Mouse (Mus musculus): ENCODE results near the gene Diras2. TPM values are rescaled to one million over a fixed set of nuclear protein-coding genes. Genes with fewer than 3 reads are reported as not detected.
A peak's percentile ranks its signal among the peaks of the same experiment; 100 is the strongest.

Diras2 gene
- total RNA-seq (2014; fragmentation: Nextera tagmentation): 0.22 TPM in 1 of 2 replicates, not detected in the other
- 0.47 and 0.57 TPM in 2 replicates for total RNA-seq (2017)

DNA sequence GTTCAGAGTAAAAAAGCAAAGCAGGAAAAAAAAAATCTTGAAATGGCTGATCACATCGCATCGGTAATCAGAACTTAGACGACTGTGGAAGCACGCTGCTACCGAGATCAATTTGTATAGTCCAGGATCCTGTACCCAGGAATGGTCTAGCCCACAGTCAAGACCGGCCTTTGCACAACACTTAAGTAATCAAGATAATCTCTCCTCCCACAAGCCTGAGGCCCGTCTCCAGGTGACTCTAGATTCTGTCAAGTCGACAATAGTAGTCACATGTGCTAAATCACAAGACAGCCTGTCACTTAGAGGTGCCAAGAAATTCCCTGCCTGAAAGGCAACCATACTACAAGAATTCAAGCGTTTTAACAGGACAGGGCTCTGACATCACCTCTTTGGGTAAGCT is at the start of gene Diras2:
Gene Diras2, minus strand, starts transcription at position 159 of the 400 bp plus-strand sequence.
- ATAC-seq (replicated peaks; ENCODE audit: low FRiP score, low TSS enrichment, poor library complexity, severe bottlenecking): no peak

DNA sequence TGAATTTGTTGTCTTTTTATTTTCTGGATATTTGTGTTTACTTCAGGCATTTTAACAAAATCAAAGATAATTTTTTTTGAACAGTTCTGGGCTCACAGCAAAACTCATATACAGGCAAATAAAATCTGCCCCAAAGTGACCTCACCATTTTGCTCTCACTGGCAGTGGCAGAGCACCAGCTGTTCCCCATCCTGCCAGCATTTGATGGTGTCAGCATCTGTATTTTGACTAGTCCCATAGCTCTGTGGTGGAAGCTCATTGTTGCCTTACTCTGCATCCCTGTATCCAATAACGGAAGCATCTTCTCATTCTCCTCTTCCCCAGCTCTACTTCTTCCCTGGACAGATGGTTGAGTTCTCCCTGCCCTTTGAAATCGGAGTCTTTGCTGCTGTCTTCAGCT is 47.7 kb upstream of the Diras2 start:
- ATAC-seq (replicated peaks; ENCODE audit: low FRiP score, low TSS enrichment, poor library complexity, severe bottlenecking): no peak

DNA sequence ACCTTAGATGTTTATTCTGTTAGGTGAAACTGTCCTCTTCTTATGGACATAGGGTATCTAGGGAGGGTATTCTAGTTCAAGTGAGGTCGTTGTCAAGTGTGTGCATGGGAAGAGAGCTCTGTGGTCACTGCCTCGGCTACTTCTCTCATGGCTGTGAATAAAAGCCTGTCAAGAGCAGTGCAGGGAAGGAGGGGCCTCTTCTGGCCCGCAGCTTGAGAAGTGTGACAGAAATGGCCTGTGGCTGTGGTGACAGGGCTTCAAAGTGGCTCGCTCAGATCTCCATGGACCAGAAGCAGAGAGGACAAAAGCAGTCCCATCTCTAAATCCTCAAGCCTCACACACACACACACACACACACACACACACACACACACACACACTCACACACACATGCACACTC is 46.9 kb upstream of the Diras2 start:
- no peak for ATAC-seq (replicated peaks; ENCODE audit: low FRiP score, low TSS enrichment, poor library complexity, severe bottlenecking)

DNA sequence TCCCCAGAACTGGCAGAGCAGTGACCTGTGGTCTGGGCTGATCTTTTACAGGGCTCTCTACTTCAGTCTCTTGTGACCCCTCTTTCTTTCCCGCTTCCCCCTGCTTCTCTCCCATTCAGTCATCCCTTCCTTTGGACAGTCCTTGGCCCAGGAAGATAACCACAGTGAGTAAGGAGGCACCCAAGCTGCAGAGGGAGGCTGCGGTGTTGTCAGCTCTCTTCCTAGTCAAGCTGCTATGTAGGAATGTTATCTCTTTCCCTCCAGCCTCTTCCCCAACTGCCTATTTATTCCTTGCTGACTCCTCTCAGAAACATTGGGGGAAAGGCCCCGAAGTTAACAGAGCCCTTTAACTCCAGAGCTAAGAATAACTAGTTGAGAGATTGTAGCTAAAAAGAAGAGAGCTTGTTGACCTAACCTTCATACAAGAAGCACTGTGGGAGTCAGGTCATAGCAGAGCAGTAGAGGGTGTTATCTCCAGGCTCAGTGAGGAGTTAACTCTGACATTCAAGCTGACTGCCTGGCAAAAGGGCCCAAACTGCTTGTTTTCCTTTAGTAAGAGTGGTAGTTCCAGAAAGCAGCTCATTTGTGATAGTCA is 46.3 kb upstream of the Diras2 start:
- peak; percentile 41 for ATAC-seq (replicated peaks; ENCODE audit: low FRiP score, low TSS enrichment, poor library complexity, severe bottlenecking)

DNA sequence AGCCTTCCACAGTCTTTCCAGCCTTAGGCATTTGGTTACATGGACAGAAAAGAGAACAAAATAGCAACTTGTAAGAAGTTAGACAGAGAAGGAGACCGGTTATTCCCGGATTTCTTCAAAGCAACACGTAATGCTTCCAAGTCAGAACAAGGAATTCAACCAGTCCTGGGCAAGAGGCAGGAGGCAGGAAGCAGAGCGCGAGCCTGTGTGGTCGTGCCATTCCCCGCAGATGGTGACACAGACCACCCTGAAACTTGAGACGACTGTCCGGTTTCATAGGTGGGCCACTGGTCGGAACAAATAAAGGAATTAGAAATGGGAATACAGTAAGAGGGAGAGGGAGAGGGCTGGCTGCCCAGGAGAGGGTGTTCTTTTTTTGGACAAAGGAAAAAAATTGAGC is 45.8 kb upstream of the Diras2 start:
- ATAC-seq (replicated peaks; ENCODE audit: low FRiP score, low TSS enrichment, poor library complexity, severe bottlenecking): no peak

DNA sequence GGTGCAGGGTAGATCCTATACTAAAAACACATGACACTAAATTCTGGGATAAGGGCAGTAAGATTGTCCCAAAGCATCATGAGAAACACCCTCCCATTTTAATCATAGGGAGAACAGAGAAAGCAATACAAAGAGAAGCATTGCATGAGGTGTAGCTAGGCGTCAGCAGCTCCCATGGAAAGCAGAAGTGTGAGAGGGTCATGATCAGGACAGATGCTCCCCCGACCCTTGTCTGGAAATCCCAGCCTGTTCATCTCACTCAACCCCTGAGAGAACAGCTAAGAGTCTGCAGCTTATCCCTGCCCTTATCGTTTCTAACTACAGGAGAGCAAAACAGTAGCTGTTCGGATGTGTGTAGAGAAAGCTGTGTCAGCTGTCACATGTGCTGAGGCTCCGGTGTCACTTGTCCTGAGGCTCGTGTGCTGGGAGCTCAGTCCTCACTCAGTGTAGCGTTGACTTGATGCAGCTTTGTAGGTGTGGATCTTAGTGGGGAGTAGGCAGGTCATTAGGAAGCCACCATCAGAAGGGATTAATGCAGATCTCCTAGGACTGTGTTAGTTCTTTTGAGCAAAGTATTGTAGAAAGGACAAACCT is 45.0 kb upstream of the Diras2 start:
- ATAC-seq (replicated peaks; ENCODE audit: low FRiP score, low TSS enrichment, poor library complexity, severe bottlenecking): no peak; the same call in 1 of the 2 replicates

DNA sequence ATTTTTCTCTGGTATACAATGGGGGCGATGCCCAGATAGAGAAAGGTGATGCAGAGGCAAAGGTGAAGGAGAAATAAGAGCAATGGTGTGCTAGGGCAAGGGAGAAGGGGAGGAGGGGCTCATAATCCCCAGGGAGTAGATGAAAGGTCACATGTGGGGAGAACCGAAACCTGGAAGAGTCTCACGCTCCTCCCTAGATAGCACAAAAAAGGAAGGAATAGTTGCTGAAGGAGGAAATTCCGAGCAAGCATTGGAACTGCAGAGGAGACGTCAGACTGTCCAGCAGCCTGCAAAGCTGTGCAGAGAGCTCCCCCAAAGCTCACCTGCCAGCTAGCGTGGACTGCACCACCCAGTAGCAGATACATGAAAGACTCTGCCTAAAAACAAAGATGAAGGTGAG is 44.4 kb upstream of the Diras2 start:
- no peak for ATAC-seq (replicated peaks; ENCODE audit: low FRiP score, low TSS enrichment, poor library complexity, severe bottlenecking)

DNA sequence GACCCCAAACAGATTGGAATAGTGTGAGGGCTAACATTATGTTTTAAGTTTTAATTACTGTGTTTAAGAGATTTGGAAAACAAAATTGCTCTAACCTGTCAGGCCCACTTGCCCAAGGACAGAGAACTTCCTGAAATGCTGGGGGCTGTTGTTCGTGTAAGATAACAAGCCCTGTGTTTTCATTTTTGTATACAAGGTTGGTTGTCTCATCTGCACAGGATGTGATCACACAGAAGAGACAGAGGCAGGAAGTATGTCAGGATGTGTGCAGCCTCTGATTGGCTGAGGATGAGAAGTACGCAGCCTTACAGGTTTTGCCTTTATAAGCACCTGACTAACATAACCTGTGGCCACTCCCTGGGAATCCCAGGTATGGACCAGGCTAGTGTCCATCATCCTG is 43.2 kb upstream of the Diras2 start:
- no peak for ATAC-seq (replicated peaks; ENCODE audit: low FRiP score, low TSS enrichment, poor library complexity, severe bottlenecking)

DNA sequence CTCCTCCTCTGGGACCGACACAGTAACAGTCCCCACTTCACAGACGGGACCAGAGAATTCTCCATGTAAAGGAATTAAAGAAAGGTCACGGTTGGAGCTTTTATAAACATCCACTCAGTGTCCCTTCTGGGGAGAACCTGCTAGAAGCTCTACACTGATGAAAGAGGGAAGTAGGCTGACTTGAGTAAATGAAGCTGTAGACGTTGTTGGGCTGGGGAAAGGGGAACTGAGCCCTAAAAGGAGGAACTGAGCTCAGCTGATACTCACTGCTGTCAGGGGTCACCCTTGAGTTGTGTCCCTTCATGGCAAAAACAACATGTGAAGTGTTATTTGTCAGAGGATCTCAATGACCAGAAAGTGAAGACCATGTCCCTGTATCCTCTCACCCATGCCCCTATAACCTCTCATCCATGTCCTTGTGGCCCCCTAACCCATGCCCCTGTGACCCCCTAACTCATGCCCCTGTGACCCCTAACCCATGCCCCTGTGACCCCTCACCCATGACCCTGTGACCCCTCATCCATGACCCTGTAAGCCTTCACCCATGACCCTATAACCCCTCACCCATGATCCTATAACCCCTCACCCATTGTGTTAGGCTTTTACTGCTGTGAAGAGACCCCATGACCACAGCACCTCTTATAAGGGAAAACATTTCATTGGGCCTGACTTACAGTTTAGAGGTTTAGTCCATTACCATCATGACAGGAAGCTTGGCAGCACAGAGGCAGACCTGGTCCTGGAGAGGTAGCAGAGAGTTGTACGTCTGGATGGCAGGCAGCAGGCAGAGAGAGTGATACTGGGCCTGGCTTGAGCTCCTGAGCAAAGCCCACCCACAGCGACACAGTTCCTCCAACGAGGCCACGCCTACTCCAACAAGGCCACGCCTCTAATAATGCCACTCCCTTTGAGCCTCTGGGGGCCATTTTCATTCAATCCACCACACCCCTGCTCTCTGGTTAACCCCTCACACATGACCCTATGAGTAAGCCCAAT is 41.7 kb upstream of the Diras2 start:
- ATAC-seq (replicated peaks; ENCODE audit: low FRiP score, low TSS enrichment, poor library complexity, severe bottlenecking): no peak

DNA sequence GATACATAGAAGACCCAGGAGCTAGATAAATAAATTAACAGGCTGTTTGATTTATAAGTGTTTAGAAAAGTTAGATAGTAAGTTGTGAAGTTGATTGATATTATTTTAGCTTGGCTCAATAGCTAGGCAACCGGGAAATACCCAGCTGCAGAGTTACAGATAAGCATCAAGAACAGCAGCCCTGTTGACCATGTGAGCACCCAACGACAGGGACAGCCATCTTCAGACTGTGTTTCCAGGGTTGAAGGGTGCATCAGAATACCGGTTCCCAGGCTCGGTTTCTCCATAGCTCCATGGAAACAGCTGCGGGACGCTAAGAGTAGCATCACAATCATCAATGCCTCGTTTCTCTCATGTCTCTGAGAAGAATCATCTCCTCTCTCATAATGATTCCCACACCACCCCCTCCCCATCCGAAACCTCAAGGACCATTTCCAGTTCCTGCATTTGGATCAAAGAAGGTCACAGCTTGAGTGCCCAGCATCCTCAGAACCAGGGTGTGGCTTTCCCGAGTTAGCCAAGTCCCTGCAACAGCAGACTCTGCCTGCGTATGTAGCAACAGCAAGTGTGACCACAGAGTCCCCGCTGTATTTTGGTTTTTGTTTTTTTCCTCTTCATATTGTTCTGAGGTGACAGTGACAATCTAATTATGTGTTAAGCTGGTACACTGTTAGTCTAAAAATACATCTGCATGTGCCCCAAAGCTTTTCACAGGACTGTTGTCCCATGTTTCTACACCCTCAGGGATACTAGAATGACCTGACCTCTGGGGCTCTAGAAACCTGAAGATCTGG is 40.7 kb upstream of the Diras2 start:
- no peak for ATAC-seq (replicated peaks; ENCODE audit: low FRiP score, low TSS enrichment, poor library complexity, severe bottlenecking)

DNA sequence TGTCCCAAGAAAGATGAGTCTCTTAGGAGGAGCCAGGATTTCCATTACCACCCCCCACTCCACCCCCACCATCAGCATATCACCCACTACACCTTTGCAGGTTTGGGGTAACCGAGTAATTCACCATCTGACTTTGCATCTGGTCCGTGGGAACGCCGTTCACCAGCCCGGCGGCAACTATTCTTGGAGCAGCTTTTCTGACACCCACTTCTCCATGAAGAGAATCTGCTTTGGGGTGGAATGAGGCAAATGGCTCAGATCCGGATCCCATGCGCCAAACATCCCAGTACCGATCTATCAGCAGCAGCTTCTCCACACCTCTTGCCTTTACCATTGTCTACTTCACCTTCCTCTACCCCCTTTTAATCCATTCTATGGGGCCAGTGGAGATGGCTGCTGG is 39.2 kb upstream of the Diras2 start:
- ATAC-seq (replicated peaks; ENCODE audit: low FRiP score, low TSS enrichment, poor library complexity, severe bottlenecking): no peak

DNA sequence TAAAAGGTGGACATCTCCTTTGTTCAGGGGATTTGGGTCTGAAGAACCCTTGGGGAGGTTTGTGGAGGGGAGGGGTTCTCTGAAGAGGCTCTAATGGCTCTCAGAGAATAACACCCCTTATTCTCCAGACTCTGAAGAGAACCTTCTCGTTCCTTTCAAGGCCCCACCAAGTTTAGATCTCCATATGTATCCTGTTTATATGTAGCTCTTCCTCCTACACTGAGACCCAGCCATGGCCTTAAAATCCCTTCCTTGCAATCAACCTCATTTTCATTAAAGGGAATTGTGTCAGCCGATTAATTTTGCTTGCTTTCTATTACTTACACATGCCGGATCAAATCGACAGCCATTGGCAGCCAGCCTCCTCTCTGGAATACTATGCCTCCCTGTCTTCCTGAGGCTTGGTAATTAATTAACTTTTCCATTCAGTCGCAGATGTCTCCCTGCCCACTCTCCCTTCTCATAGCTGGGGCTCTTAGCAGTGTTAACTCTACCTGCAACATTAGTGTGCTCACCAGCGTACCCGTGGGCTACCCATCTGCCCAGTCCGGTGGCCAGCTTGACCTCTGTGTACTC is 38.2 kb upstream of the Diras2 start:
- ATAC-seq (replicated peaks; ENCODE audit: low FRiP score, low TSS enrichment, poor library complexity, severe bottlenecking): no peak

DNA sequence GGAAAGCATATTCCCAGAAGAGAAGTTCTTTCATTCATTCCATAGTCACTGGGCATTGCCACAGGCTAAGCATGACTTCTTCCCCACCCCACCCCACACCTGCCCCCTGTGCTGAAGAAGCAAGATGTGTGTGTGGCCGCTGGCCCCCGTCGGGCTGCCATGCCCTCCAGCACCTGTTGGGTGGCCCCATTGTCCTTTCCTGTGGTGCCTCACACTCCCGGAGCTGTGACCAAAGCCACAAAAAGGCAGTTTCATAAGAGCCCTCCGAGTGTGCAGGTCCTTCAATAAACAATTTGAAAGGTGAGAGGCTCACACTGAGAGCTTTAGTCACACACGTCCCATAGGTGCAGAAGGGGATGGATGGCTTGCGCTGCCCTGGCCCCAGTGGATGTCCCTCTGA is 35.7 kb upstream of the Diras2 start:
- ATAC-seq (replicated peaks; ENCODE audit: low FRiP score, low TSS enrichment, poor library complexity, severe bottlenecking): no peak

DNA sequence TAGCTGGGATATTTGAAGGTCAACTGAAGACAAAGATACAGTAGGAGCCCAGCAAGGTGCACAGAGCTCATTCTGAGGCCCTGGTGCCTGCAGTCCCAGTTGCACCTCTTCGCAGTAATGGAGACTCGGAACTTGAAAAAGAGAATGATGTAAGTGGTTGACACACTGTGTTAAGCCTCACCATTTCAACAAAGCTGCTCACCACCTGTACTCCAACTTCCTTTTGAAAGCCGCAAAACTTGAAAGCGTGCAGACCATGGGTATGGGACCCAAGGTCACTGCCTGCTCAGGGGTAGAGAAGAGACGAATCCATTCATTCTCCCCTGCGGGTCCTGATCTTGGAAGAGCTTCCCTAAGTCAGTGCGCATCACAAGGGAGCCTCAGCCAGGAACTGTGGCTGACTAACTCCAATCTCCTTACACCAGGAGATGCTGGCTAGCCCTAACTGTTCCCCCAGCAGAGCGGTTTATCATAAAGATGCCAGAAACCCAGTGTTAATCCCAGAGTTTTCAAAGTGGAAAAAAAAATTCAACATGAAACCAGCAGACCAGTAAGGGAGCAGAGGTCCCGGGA is 35.2 kb upstream of the Diras2 start:
- ATAC-seq (replicated peaks; ENCODE audit: low FRiP score, low TSS enrichment, poor library complexity, severe bottlenecking): no peak

DNA sequence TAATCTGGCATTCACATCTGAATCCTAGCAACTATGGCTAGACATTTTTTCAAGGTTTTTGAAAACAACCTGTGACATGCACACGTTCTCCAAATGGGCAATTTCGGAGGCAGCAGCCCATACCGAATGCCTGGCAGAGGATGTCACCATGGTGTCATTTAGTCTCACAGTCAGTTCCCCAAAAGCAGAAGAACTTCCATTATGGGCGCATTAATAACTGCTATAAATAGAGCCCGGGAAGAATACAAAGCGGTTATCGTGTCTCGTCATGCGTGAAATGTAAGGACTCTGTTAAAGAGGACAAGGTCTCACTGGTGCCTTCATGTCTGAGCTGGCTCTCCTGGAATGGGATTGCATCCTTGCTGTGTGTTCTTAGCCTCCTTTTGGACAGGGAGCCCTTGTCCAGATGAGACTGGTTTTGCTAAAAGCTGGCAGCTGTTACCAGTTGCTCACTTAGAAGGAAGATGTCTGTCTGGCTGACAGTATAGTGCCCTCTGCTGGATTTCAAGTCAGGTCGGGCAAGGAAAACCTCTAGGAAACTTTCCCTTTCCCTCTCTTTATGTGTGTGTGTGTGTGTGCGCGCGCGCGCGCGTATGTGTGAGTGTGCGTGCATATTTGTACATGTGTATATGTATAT is 34.1 kb upstream of the Diras2 start:
- ATAC-seq (replicated peaks; ENCODE audit: low FRiP score, low TSS enrichment, poor library complexity, severe bottlenecking): no peak

DNA sequence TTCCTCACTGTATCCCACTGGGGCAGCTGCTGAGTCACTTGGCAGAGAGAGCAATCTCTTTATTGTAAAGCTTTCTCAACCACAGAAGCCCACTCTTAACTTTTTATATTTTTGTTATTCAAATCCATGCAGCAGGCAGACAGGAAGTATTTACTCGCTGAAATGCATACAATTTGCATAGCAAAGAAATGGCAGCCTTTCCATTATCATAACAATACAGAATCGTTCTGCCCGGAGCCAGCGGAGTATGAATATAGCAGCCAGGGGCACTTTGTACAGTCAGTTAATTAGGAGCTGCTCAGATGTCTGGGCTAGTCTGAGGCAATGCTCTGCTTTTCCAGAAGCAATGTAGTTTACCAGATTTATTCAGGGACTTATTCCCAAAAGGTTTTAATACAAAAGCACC is 31.1 kb upstream of the Diras2 start:
- no peak for ATAC-seq (replicated peaks; ENCODE audit: low FRiP score, low TSS enrichment, poor library complexity, severe bottlenecking)

DNA sequence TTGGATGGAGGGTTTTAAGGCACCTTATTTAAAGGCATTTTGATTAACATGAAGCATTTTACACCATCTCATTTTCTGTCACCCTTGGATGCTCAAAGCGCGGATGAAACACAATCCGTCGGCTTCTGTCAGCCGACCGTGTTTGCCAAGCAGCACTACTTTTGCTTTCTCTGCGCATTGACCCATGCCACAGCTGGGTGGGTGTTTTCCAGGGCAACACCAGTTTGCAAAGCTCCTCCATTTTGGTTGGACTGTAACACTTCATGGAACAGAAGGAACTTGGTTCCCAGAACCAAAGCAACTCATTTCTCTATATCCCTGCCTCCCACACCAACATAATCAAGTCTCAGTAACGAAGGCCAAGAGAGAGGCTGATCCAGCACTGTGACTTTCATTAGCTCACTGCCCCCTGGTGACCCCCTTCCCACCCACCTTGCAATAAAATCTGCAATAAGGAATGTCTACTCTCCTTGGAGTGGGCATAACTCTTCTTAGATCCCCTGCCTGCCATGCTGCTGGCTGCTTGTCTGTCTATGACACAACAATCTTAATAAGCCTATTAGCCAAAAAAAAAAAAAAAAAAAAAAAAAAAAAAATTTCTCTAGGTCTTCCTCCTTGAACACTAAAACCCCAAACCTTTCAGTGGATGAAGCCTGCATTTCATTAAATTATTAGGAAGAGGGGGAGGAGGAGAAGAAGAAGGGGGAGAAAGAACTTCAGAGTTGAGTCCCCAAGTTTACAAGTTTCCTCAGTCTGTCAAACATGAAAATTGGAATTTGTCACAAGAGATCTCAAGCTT is 30.5 kb upstream of the Diras2 start:
- ATAC-seq (replicated peaks; ENCODE audit: low FRiP score, low TSS enrichment, poor library complexity, severe bottlenecking): no peak

DNA sequence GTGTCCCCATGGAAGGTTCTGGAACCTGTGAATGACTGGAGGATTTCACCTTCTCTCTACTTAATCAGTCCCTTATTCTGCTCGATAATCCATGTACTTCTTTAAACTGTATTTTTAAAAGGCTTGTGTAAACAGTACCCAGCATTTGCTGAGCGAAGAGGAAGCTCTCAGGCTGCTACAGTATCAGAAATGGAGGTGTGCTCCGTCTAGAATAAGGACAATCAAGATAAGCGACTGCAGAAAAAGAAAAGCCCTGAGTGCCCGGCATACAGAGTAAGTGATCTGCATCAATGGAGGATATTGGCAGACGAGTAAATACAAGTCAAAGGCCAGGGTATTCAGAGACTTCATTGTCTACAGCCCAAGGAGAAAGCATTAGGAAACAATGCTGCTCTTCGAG is 26.3 kb upstream of the Diras2 start:
- no peak for ATAC-seq (replicated peaks; ENCODE audit: low FRiP score, low TSS enrichment, poor library complexity, severe bottlenecking)
